Mouse (Mus musculus) lung, postnatal 10 days (tissue): ENCODE measurements at regions not wholly inside any gene's neighbourhood (a gene's known extent, or its start where the extent isn't known, plus 50 kb on each side); places are given as distances from the start of the nearest gene placed in this dataset.
"Not testable (repeated sequence)": the region's sequence is repeated elsewhere in the genome, so short reads cannot be mapped to it uniquely, and the experiment has no call there.

Source experiments
- DNase-seq: peaks from one replicate; pipeline ENCODE4 v3.0.0; 2021

- DNase-seq, result peak; percentile 75
These were observed 293.1 kb upstream of the Slc7a14 start for GRCm38 (mm10) chr3:31603237-31603636.

GRCm38 (mm10) chr3:31596581-31596980, 286.4 kb upstream of the Slc7a14 start:
- not testable (repeated sequence) for DNase-seq

GRCm38 (mm10) chr3:31585971-31586370, 275.8 kb upstream of the Slc7a14 start:
- no peak for DNase-seq

GRCm38 (mm10) chr3:31573849-31574248, 263.7 kb upstream of the Slc7a14 start:
- no peak for DNase-seq
